Mouse (Mus musculus) urinary bladder, postnatal 36 days (tissue): ENCODE results near the gene Unc5b.
A peak's percentile ranks its signal among the peaks of the same experiment; 100 is the strongest.
"Not testable (repeated sequence)": the region's sequence is repeated elsewhere in the genome, so short reads cannot be mapped to it uniquely, and the experiment has no call there.

ENCODE experiments used
- DNase-seq, 2 experiments: peaks; one replicate each; pipeline ENCODE4 v3.0.0; 2022; ENCODE audit warnings: low spot score in 2 of 2, mixed read lengths in 1 of 2

Unc5b gene

DNA sequence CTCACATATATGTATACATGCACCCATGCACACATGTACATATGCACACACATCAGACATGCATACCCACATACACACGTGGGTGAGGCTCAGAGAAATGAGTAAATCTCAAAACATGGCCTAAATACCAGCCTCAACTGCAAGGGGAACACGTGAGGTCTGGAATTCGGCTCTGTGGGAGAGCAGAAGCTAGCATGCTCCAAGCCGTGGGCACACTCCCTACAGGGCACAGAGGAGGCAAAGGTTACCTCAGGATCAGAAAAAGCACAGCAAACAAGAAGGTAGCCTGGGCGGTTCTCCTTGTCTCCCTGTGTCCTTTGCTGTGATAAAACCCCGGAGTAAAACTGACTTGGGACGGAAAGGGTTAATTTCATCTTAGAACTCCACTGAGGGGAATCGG lies 77.4 kb downstream of the Unc5b start:
- no peak for DNase-seq

- DNase-seq = no peak
Measured at GRCm38 (mm10) chr10:60753261-60753660, 78.1 kb downstream of the Unc5b start.

- DNase-seq = peak; percentile 97 to 98
Measured at GRCm38 (mm10) chr10:60752040-60753020, 79.1 kb downstream of the Unc5b start, which contains the start of gene Slc29a3. Slc29a3 (minus strand) TSS chr10:60752794.

DNA sequence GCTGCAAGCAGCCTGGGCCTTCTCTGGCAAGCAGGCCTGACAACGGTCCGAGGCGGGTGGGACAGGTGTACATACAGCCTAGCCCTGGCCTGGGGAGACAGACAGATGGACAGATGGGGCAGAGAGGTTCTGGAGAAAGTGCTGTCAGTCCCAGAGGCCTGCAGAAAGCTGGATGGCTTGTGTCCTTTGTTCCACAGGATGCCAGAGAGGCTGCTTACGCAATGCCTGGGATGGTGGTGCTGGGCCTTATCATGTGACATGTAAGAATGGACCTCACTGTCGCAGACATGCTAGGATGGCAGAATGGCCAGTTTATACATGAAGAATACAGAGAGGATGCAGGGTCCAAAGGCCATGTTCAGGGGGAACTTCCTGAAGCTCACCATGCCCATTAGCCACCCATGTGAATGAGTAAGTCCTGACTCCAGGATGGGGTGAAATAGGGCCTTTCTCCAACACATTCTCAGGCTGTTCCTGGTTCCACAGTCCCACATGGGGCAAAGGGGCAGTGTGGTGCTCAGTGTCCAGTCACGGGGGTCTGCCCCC lies 83.6 kb downstream of the Unc5b start:
- DNase-seq = peak in 1 of 2 experiments; percentile 36

DNA sequence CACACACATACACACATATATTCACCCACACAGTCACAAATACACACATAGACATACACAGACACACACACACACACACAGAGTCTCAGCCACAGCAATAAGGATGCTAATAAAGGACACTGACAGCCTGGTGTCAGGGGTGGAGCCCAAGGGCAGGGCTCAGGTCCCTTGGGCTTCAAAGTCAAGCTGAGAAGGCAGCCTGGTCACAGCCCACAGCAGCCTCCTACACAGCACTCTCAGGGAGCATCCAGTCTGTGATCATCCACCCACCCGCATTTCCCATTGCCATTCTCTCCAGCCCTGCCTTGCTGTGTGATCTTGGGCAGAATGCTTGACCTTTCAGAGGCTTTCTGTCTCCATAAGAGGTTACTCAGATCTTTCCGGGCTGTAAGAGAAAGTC lies 84.9 kb downstream of the Unc5b start:
- DNase-seq = no peak

GRCm38 (mm10) chr10:60744543-60745290 lies 86.7 kb downstream of the Unc5b start:
- no peak for DNase-seq

DNA sequence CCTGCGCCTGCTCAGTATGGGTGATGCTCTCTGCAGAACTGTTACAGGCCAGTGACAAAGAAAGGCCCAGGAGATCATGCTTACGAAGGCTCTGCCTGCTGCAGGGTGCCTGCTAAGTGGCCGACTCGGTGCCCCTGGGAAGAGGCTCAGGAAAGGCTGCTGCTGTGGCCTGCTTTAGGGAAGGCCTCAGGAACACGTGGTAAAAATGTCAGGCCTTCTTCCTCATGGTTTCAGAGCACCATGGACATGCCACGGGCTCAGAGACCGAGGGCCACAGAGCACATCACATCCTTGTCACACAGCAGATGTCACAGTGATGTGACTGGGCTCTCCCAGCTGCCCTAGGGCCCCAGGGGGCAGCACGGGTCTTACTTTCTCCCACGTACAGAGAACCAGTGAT lies 87.7 kb downstream of the Unc5b start:
- DNase-seq = no peak

GRCm38 (mm10) chr10:60742942-60743341 lies 88.4 kb downstream of the Unc5b start:
- DNase-seq = no peak

- not testable (repeated sequence) for DNase-seq
Measured at GRCm38 (mm10) chr10:60742296-60742695, 89.1 kb downstream of the Unc5b start.

DNA sequence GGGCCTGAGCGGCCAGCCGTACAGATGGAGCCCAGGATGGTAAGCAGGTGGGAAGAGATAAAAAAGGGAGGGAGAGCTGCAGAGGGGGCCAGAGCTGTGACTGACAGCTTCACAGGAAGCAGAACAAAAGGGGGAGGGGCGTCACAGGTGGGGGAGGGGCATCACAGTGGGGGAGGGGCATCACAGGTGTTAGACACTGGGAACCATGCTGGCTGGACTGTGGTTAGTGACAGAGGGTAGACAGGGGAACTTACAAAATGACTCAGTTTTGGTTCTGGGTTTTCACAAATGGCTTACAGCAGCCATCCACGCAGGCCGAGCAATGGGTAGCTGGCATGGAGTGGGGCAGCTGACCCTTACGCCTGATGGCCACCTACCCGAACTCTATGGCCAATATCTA lies 89.9 kb downstream of the Unc5b start:
- no peak for DNase-seq

GRCm38 (mm10) chr10:60739619-60740363 lies 91.6 kb downstream of the Unc5b start:
- no peak for DNase-seq

GRCm38 (mm10) chr10:60737886-60738640 lies 93.3 kb downstream of the Unc5b start:
- DNase-seq = no peak

DNA sequence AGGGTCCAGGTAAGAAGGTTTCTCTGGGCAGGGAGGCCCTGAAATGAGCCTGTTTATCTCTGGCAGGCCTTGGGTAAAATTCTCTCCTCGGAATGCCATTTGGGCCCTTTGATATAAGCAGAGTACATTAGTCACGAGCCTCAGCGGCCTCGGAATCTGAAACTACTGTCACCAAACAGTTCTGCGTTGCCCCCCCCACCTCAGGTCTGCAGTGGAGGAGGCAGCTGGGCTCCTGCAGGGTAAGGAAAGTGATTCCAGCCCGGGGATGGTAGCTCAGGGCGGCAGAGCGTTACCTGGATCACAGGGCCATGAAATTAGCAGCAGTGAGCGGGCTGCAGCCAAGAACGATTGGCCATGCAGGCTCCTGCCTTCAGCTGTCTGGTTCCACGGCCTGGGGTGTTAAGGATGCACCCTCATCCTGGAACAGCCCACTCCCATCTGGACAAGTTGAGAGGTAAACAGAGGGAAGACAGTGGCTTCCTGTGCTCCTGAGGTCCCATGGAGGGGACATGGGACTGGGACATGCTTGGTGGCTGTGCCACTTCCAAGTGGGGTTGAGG lies 94.1 kb downstream of the Unc5b start:
- no peak for DNase-seq

GRCm38 (mm10) chr10:60735737-60736136 lies 95.6 kb downstream of the Unc5b start:
- DNase-seq = no peak

DNA sequence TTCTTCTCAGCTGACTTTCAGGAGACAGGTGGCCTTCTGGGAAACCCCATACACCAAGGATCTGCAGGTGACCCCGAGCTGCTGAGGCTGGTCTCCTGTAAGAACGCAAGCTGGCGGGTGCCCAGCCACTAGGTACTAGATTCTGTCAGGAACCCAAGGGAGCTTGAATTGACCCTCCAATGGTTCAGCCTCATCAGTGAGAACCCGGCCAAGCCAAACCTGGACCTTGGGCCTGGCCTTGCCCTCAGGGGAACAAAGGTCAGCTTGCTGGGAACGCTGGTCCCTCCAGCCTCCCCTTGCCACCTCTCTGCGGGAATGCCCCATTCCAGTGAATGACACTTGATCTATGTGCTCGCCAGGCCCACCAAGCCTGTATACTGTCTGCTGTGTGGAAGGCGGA lies 97.9 kb downstream of the Unc5b start:
- DNase-seq = no peak

DNA sequence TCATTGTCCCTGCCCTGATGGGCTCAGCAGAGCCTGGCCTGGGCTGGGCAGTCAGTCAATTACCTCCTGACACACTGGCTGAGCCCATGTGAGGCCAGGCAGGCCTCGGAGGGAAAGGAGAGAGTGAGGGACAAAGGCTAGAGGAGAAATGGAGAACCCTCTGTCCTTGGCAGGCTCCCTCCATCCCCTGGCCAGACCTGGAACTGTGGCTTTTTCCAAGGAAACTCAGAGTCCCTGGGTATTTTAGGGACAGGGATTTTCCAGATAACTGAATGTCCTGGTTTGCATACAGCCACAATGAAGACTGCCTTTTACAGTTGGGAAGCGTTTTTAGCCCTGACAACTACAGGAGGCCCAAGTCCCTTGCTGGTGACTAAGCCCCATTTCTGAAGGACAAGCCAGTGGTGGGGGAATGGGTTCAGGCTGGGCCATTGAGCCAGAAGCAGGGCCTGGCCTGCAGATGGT lies 99.0 kb downstream of the Unc5b start:
- no peak for DNase-seq

GRCm38 (mm10) chr10:60731742-60732141 lies 99.6 kb downstream of the Unc5b start:
- no peak for DNase-seq

GRCm38 (mm10) chr10:60727301-60727700 lies 104.1 kb downstream of the Unc5b start:
- no peak for DNase-seq

- no peak for DNase-seq
Measured at GRCm38 (mm10) chr10:60726896-60727295, 104.5 kb downstream of the Unc5b start.

DNA sequence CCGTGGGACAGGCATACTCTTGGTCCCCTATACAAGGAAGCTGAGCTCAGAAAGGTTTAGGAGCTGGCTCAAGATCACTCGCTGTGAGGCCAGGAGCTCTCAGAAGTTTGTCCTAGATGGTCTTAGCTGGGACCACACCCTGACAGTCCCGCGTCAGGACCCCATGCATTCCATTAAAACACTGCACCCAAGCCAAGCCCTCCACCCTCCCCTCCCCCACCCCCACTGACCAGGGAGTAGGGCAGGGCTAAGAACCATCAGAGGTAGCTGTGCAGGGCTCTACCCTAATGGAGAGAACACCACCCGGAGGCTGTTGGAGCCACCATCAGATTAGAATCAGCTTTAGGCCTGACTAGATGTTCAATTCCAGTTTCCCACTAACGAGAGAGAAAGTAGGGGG lies 106.9 kb downstream of the Unc5b start:
- DNase-seq = no peak
